Mouse (Mus musculus): ENCODE measurements at regions not wholly inside any gene's neighbourhood (a gene's known extent, or its start where the extent isn't known, plus 50 kb on each side); places are given as distances from the start of the nearest gene placed in this dataset.

- WGBS = 69% methylated on average over 9 of the region's 9 CpGs
- DNase-seq (ENCODE audit: low read depth, low spot score) = no peak
Observed at GRCm38 (mm10) chr13:51899319-51900042, 53.0 kb downstream of the Gadd45g start.

GRCm38 (mm10) chr13:51900043-51900440, 53.6 kb downstream of the Gadd45g start:
- WGBS = 45% methylated on average over 3 of the region's 3 CpGs
- no peak for DNase-seq (ENCODE audit: low read depth, low spot score)

- DNase-seq (ENCODE audit: low read depth, low spot score) = peak; percentile 44
Observed at GRCm38 (mm10) chr13:51902482-51903285, 56.2 kb downstream of the Gadd45g start.

GRCm38 (mm10) chr13:51903324-51903939, 57.0 kb downstream of the Gadd45g start:
- no peak for DNase-seq (ENCODE audit: low read depth, low spot score)
- 44% methylated on average over 11 of the region's 11 CpGs for WGBS

More at GRCm38 (mm10) chr13:51902482-51903285, 56.2 kb downstream of the Gadd45g start:
- WGBS = 31% methylated on average over 19 of the region's 19 CpGs

GRCm38 (mm10) chr13:51905270-51905669, 58.8 kb downstream of the Gadd45g start:
- WGBS = 92% methylated on average over 5 of the region's 5 CpGs
- DNase-seq (ENCODE audit: low read depth, low spot score) = no peak

- 48% methylated on average over 3 of the region's 3 CpGs for WGBS
- no peak for DNase-seq (ENCODE audit: low read depth, low spot score)
Observed at GRCm38 (mm10) chr13:51906103-51906502, 59.6 kb downstream of the Gadd45g start.

GRCm38 (mm10) chr13:51908514-51908913, 62.0 kb downstream of the Gadd45g start:
- DNase-seq (ENCODE audit: low read depth, low spot score) = no peak
- WGBS = 69% methylated on average over 7 of the region's 7 CpGs

GRCm38 (mm10) chr13:51911296-51911998, 65.0 kb downstream of the Gadd45g start:
- 22% methylated on average over 17 of the region's 17 CpGs for WGBS
- DNase-seq (ENCODE audit: low read depth, low spot score) = peak; percentile 32

- no peak for DNase-seq (ENCODE audit: low read depth, low spot score)
Observed at GRCm38 (mm10) chr13:51912477-51912876, 66.0 kb downstream of the Gadd45g start.

GRCm38 (mm10) chr13:51912994-51913393, 66.5 kb downstream of the Gadd45g start:
- no peak for DNase-seq (ENCODE audit: low read depth, low spot score)
- WGBS = 94% methylated on average over 3 of the region's 3 CpGs

More at GRCm38 (mm10) chr13:51912477-51912876, 66.0 kb downstream of the Gadd45g start:
- WGBS = 67% methylated on average over 5 of the region's 5 CpGs

GRCm38 (mm10) chr13:51916666-51917240, 70.3 kb downstream of the Gadd45g start:
- no peak for DNase-seq (ENCODE audit: low read depth, low spot score)
- 92% methylated on average over 15 of the region's 15 CpGs for WGBS

GRCm38 (mm10) chr13:51917658-51918057, 71.2 kb downstream of the Gadd45g start:
- no peak for DNase-seq (ENCODE audit: low read depth, low spot score)
- WGBS = 82% methylated on average over 7 of the region's 7 CpGs

- DNase-seq (ENCODE audit: low read depth, low spot score) = no peak
- WGBS = 80% methylated on average over 8 of the region's 8 CpGs
Observed at GRCm38 (mm10) chr13:51918108-51918507, 71.6 kb downstream of the Gadd45g start.

- DNase-seq (ENCODE audit: low read depth, low spot score) = no peak
- 32% methylated on average over 10 of the region's 10 CpGs for WGBS
Observed at GRCm38 (mm10) chr13:51918781-51919170, 72.3 kb downstream of the Gadd45g start.

- no peak for DNase-seq (ENCODE audit: low read depth, low spot score)
- WGBS = 66% methylated on average over 14 of the region's 14 CpGs
Observed at GRCm38 (mm10) chr13:51919171-51919793, 72.8 kb downstream of the Gadd45g start.

GRCm38 (mm10) chr13:51919937-51920336, 73.5 kb downstream of the Gadd45g start:
- DNase-seq (ENCODE audit: low read depth, low spot score) = no peak
- WGBS = 95% methylated on average over 3 of the region's 3 CpGs

GRCm38 (mm10) chr13:51920511-51921351, 74.3 kb downstream of the Gadd45g start:
- 56% methylated on average over 15 of the region's 15 CpGs for WGBS
- DNase-seq (ENCODE audit: low read depth, low spot score) = no peak

GRCm38 (mm10) chr13:51921550-51921949, 75.1 kb downstream of the Gadd45g start:
- DNase-seq (ENCODE audit: low read depth, low spot score) = no peak
- WGBS = 83% methylated on average over 5 of the region's 5 CpGs
